Mouse (Mus musculus) embryonic fibroblast, embryonic 13.5 days (primary cell): ENCODE data around the gene 1190005I06Rik.

Experiments
- CTCF ChIP-seq: IDR thresholded peaks from 2 replicates; pipeline ENCODE4 v1.5.1; 2011; ENCODE audit warnings: mild to moderate bottlenecking, control low read depth, low read length, moderate library complexity, borderline replicate concordance; ENCODE audit not compliant: insufficient read depth
- POLR2A ChIP-seq: IDR thresholded peaks from 2 replicates; pipeline ENCODE4 v1.6.1; 2011; ENCODE audit warnings: low read depth, mild to moderate bottlenecking, control low read depth, low read length, moderate library complexity

- TF ChIP-seq CTCF (no peak), POLR2A (no peak)
Observed at GRCm38 (mm10) chr8:120591587-120592292, 55.7 kb downstream of the 1190005I06Rik start.
